ENCODE assay signal across 21 mouse cellular contexts in the genomic region with DNA sequence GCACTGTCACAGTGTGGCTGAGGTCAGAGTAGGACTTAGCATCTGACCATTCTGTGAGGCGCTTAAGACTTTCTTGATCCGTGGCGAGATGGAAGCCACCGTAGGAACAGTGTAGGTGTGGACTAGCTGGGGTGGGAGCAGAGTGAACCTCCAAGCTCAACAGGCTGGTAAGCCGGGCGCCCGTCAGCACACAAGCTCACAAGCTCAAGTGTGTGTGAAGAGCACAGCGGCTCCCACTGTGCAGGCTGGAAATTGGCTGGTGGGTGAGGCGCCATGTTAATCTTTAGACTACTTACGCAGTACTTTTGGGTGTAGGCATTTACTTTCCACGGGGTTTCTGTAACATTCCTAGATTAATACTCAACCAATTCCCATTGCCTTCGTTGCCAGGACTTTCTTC. TPM values are rescaled to one million over a fixed set of nuclear protein-coding genes. Genes with fewer than 3 reads are reported as not detected.
A peak's percentile ranks its signal among the peaks of the same experiment; 100 is the strongest.
DNase-seq lines count a peak whose midpoint lies in the region; ATAC-seq and TF ChIP-seq lines count a peak whose summit lies in the region.
"Had no signal": no experiment of that assay in that cellular context is flagged by ENCODE, and none has a peak within 500 bp of the region (broad histone marks: within the 10 kb centered on the region; RNA-seq: fewer than 3 reads in every experiment).

No protein-coding gene starts in this region.

- no peaks in the 10 kb centered on the region for H3K9me3 ChIP-seq in heart, embryonic 11.5 days (replicated peaks; ENCODE audit: control insufficient read depth, low read length)
- H3K9me3 ChIP-seq in lung, embryonic 15.5 days = no peaks in the 10 kb centered on the region
- no peaks in the 10 kb centered on the region for H3K9me3 ChIP-seq in E14TG2a.4 (ENCODE audit: low read length)
- H3K9me3 ChIP-seq in ES-E14 (ENCODE audit: control insufficient read depth, insufficient read depth, low read depth, low read length) = no peaks in the 10 kb centered on the region
- H3K9me3 ChIP-seq: embryonic facial prominence, embryonic 13.5 days; forebrain, embryonic 12.5 days; heart, embryonic 13.5 days; hindbrain, embryonic 13.5 days had no signal

- in situ Hi-C loops in ES-E14 (cut with MboI; ENCODE audit: low sequenced_read_pairs in 2 of 2, unreplicated experiment in 2 of 2) = no loop called here

- H3K4me2 ChIP-seq in heart, embryonic 11.5 days = no peak overlapping the region
- no peak overlapping the region for H3K4me2 ChIP-seq in lung, embryonic 15.5 days
- H3K4me2 ChIP-seq: embryonic facial prominence, embryonic 13.5 days; forebrain, embryonic 12.5 days; heart, embryonic 13.5 days; hindbrain, embryonic 13.5 days had no signal

- H3K4me1 ChIP-seq in heart, embryonic 11.5 days (ENCODE audit: control insufficient read depth, insufficient read depth, low read length) = peaks cover 31% of the 10 kb centered on the region
- peaks cover 16% of the 10 kb centered on the region for H3K4me1 ChIP-seq in lung, embryonic 15.5 days
- H3K4me1 ChIP-seq in E14TG2a.4 (replicated peaks; ENCODE audit: low read depth, low read length) = peaks cover 32% of the 10 kb centered on the region
- H3K4me1 ChIP-seq in ES-E14 (ENCODE audit: control insufficient read depth in 2 of 2, insufficient read depth in 2 of 2, low read length in 2 of 2, poor library complexity in 1 of 2) = peaks cover 3 to 8% of the 10 kb centered on the region in 2 experiments; a peak in 2 of 4 replicates

- ATAC-seq in heart, embryonic 11.5 days (replicated peaks; ENCODE audit: insufficient number of reproducible peaks, low FRiP score, low TSS enrichment) = no peak
- peak; percentile 44; the same call in 1 of the 2 replicates for ATAC-seq in lung, embryonic 15.5 days (ENCODE audit: borderline replicate concordance, extremely low read depth, low FRiP score, low TSS enrichment)
- ATAC-seq: activated CD4-positive, CD25-positive, alpha-beta regulatory T cell, adult 4 months; forebrain, embryonic 16.5 days; hindbrain, postnatal 0 days had no signal

- H3K27ac ChIP-seq in heart, embryonic 11.5 days (ENCODE audit: low read depth, low read length) = no peak overlapping the region
- H3K27ac ChIP-seq in lung, embryonic 15.5 days = peak overlapping the region; percentile 35
- H3K27ac ChIP-seq in ES-E14 (ENCODE audit: insufficient read depth, low read depth, low read length, poor library complexity, severe bottlenecking) = no peak overlapping the region
- H3K27ac ChIP-seq: embryonic facial prominence, embryonic 13.5 days; forebrain, embryonic 12.5 days; gastrocnemius, adult 2 months; heart, embryonic 13.5 days; hindbrain, embryonic 13.5 days; hindbrain, postnatal 0 days had no signal

- H3K27me3 ChIP-seq in heart, embryonic 11.5 days (ENCODE audit: control insufficient read depth, insufficient read depth, low read length) = no peaks in the 10 kb centered on the region
- H3K27me3 ChIP-seq in lung, embryonic 15.5 days = no peaks in the 10 kb centered on the region
- 0 out of 2 replicates have a peak, but pooled peaks cover 13% of the 10 kb centered on the region for H3K27me3 ChIP-seq in E14TG2a.4 (ENCODE audit: insufficient read depth, low read length)
- H3K27me3 ChIP-seq: embryonic facial prominence, embryonic 13.5 days; forebrain, embryonic 12.5 days; heart, embryonic 13.5 days; hindbrain, embryonic 13.5 days had no signal

- intact Hi-C loops in heart, postnatal 14 days (cut with DNase I) = no loop called here

- no peaks in the 10 kb centered on the region for H3K36me3 ChIP-seq in heart, embryonic 11.5 days (ENCODE audit: control insufficient read depth, insufficient read depth, low read length)
- H3K36me3 ChIP-seq in lung, embryonic 15.5 days = no peaks in the 10 kb centered on the region
- H3K36me3 ChIP-seq in E14TG2a.4 (ENCODE audit: insufficient read depth, low read length) (no peaks in the 10 kb centered on the region), ES-E14 (ENCODE audit: control insufficient read depth, insufficient read depth, low read length, poor library complexity, severe bottlenecking) (no peaks in the 10 kb centered on the region)
- H3K36me3 ChIP-seq: embryonic facial prominence, embryonic 13.5 days; forebrain, embryonic 12.5 days; heart, embryonic 13.5 days; hindbrain, embryonic 13.5 days had no signal

- peak overlapping the region; percentile 12; the same call in 1 of the 2 replicates for H3K9ac ChIP-seq in heart, embryonic 11.5 days (ENCODE audit: low read depth, low read length)
- H3K9ac ChIP-seq in lung, embryonic 15.5 days = no peak overlapping the region
- H3K9ac ChIP-seq in ES-E14 (ENCODE audit: insufficient read depth, low read depth, low read length, poor library complexity, severe bottlenecking) = peak overlapping the region; percentile 50; the same call in 1 of the 2 replicates
- H3K9ac ChIP-seq: embryonic facial prominence, embryonic 13.5 days; forebrain, embryonic 12.5 days; heart, embryonic 13.5 days; hindbrain, embryonic 13.5 days had no signal

- no peak for TF ChIP-seq CTCF in E14TG2a.4 (conservative IDR thresholded peaks at IDR 0.05; ENCODE audit: low read length)

- no peak for DNase-seq in heart, postnatal 14 days
- no peak for DNase-seq in lung, adult 18-20 months
- no peak for DNase-seq in ES-E14 (ENCODE audit: low read depth, low spot score)
- DNase-seq in neural tube, embryonic 10.5 days (ENCODE audit: extremely low spot score, low spot score) = no peak
- DNase-seq: adrenal gland, postnatal 25 days; cerebellum, adult 18-20 months; cerebellum, adult 9-11 months; cerebellum, postnatal 36 days; gastrocnemius, adult 2 months; gastrocnemius, postnatal 25 days; heart, postnatal 4 days had no signal

- no peak overlapping the region for H3K4me3 ChIP-seq in heart, embryonic 11.5 days (ENCODE audit: low read depth, low read length)
- no peak overlapping the region for H3K4me3 ChIP-seq in lung, embryonic 15.5 days
- H3K4me3 ChIP-seq in E14TG2a.4 (replicated peaks; ENCODE audit: low read length) (peak overlapping the region; percentile 35; the same call in 1 of the 2 replicates), ES-E14 (ENCODE audit: insufficient read depth in 1 of 2, low read depth in 1 of 2, low read length in 2 of 2, poor library complexity in 1 of 2, severe bottlenecking in 1 of 2) (peak overlapping the region; percentile 14 to 31; a peak in 2 of 4 replicates)
- H3K4me3 ChIP-seq: embryonic facial prominence, embryonic 13.5 days; forebrain, embryonic 12.5 days; gastrocnemius, adult 2 months; heart, embryonic 13.5 days; hindbrain, embryonic 13.5 days had no signal

- WGBS in heart, embryonic 11.5 days (ENCODE audit: insufficient replicate concordance) = 80% methylated on average over 12 of the region's 12 CpGs
- WGBS in lung, embryonic 15.5 days = 82% methylated on average over 12 of the region's 12 CpGs

TF ChIP-seq in ES-E14, 5 proteins besides CTCF, POLR2A, EP300 and RAD21:
- TF ChIP-seq CHD2 (IDR thresholded peaks at IDR 0.05; ENCODE audit: low read depth, low read length) (no peak), ZNF384 (IDR thresholded peaks at IDR 0.05; ENCODE audit: low read depth, low read length) (no peak), ZC3H11A (IDR thresholded peaks at IDR 0.05; ENCODE audit: borderline replicate concordance, low read depth, low read length) (no peak), MAFK (IDR thresholded peaks at IDR 0.05; ENCODE audit: insufficient read depth, low read depth, low read length) (no peak), HCFC1 (IDR thresholded peaks at IDR 0.05; ENCODE audit: borderline replicate concordance, insufficient read depth, low read length) (no peak)

RNA-seq across cellular contexts. Expression of a gene that starts 16.1 kb away (rescaled TPM):
- polyA plus RNA-seq in heart, embryonic 11.5 days (2014; fragmentation: Nextera tagmentation; extraction: Ambion mirVana) = 26.5 and 27.0 TPM in 2 replicates
- total RNA-seq in heart, postnatal 14 days (2021) = 10 to 100 TPM; 45.5 to 45.7 TPM
- 14.3 and 14.9 TPM in 2 replicates for polyA plus RNA-seq in lung, embryonic 15.5 days (2015; fragmentation: Nextera tagmentation; extraction: Ambion mirVana)
- total RNA-seq in ES-E14 (2012; rRNA removed) = 58.9 and 74.2 TPM in 2 replicates

Comparison
In these comparisons a context has a peak if more than half of its experiments do, and no peak if none do; other contexts are left out.
1. H3K4me3 ChIP-seq: peak in E14TG2a.4 (single experiment) and ES-E14 (2 of 2); none in heart, embryonic 11.5 days (single experiment) and lung, embryonic 15.5 days (single experiment).